Mouse (Mus musculus): Measurements from ENCODE around the gene Ltbp3. TPM values are rescaled to one million over a fixed set of nuclear protein-coding genes. Genes with fewer than 3 reads are reported as not detected.
"Not testable (repeated sequence)": the region's sequence is repeated elsewhere in the genome, so short reads cannot be mapped to it uniquely, and the experiment has no call there.

Ltbp3 gene
- total RNA-seq, 2 experiments from 2014 or later = 32.4 to 44.6 TPM

DNA sequence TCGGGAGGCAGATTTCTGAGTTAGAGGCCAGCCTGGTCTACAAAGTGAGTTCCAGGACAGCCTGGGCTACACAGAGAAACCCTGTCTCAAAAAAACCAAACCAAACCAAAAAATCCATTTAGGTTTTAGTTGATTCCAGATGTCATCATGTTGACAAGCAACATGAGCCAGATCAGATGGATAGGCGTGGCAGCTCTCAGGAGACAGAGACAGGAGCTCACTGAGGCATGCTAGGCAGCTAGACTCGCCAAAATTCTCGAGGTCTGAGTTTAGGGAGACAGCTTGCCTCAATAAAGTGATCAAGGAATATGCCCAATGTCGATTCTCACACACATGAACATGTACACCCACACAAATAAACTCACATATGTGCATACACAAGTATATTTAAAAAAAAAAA lies 48.4 kb downstream of the Ltbp3 start:
- Histone ChIP-seq H3K4me3 (no peak overlapping the region), H3K27ac (peak overlapping the region; percentile 88; the same call in 1 of the 2 replicates)
- intact Hi-C loops (cut with DNase I) = no loop called here
- no peak for DNase-seq
- TF ChIP-seq CTCF (IDR thresholded peaks at IDR 0.05) = no peak

DNA sequence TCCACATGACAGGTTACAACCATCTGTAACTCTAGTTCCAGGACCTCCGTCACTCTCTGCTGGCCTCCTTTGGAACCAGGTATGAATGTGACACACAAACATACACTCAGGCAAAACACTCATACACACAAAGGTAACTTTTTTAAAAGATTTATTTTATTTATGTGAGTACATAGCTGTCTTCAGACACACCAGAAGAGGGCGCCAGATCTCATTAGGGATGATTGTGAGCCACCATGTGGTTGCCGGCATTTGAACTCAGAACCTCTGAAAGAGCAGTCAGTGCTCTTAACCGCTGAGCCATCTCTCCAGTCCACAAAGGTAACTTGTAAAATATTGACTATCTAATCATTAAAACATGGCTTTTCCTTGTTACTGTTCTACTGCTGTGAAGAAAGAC lies 50.6 kb downstream of the Ltbp3 start:
- H3K4me3 ChIP-seq = no peak overlapping the region
- TF ChIP-seq CTCF (IDR thresholded peaks at IDR 0.05) = peak; percentile 36
- intact Hi-C loops (cut with DNase I) = no loop called here
- H3K27ac ChIP-seq = no peak overlapping the region
- no peak for DNase-seq

DNA sequence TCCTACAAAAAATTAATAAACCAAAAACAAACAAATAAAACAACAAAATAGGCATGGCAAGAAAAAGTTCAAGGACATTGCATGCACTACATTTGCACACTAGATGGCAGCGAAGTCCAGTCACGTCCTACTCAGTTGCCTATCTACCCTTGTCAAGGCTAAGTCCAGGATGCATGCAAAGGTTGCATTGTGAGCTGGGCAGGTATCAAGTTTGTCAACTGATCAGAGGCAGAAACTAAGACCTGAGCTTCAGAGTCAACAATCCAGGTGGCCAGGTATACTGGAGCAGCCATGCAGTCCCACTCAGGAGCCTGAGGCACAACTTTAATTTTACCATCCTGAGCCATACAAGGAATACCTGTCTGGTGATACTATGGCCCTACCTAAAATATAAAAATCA lies 52.4 kb downstream of the Ltbp3 start:
- Histone ChIP-seq H3K4me3 (peak overlapping the region; percentile 1; the same call in 1 of the 2 replicates), H3K27ac (peak overlapping the region; percentile 100)
- DNase-seq = peak; percentile 67
- peak; percentile 85 for TF ChIP-seq CTCF (IDR thresholded peaks at IDR 0.05)
- intact Hi-C loops (cut with DNase I) = loop anchor here (2.0 kb wide), 2 partner anchors 58 to 86 kb away; no protein-coding TSS in a partner anchor

DNA sequence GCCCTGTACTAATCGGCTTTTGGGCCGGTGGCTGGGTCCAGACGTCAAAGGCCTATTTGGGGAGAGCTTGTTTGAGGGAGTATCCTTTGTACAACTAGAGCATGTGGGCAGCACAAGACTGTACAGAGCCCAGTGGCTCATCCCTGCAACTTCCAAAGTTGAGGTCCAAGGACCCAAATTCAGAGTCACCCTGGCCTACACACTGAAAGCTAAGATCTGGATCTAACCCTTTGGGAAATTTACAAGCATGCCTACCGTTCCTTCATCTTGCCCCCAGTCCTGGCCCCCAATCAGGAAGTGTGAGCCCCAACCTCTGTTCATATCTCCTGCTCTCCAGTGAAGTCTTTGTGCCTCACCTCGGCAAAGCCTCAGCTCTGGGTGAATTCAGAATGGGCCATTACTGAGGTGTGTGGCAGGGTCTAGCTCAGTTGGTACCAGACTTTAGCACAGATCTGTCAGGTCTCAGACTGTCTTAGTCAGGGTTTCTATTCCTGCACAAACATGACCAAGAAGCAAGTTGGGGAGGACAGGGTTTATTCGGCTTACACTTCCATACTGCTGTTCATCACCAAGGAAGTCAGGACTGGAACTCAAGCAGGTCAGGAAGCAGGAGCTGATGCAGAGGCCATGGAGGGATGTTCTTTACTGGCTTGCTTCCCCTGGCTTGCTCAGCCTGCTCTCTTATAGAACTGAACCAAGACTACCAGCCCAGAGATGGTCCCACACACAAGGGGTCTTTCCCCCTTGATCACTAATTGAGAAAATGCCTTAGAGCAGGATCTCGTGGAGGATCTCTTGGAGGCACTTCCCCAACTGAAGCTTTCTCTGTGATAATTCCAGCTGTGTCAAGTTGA lies 53.4 kb downstream of the Ltbp3 start:
- Histone ChIP-seq H3K27ac (peak overlapping the region; percentile 100), H3K4me3 (peak overlapping the region; percentile 80; the same call in 1 of the 2 replicates)
- intact Hi-C loops (cut with DNase I) = loop anchor here (2.0 kb wide), 3 partner anchors 25 to 85 kb away; no protein-coding TSS in a partner anchor
- not testable (repeated sequence) for DNase-seq

DNA sequence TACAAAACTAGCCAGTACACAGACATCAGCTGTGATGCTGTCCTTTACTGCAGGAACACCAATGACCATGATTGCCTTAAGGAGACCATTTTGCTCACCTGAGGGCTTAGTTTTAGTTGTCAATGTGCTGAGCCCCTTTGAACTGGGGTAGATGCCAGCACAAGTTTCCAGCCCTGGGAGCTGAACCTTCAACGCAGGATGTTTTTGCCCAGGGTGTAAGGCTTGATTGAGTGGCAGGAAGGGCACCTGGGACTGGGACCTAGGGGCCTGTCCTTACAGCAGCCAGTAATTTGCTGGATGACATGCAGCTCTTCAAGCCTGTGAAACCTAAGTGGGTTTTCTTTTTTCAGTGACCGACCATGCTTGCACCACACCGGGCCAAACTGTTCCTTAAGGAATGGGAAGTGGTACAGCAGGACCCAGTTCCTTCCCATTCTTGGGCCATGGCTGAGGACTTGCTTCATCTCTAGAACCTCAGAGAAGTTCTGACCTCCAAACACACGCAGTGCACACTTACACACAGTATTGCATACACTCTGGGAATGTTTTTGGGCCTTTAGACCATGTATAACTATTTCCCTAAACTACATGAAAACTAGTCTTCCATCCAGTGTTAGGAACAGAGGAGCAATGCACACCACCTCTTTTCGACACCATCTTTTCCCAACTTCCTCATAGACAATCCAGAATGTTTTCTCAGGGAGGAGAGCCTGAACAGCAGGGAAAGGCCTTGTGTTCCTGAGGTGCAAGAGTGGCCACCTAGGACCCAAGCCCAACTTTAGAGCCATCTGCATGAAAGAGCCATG lies 54.3 kb downstream of the Ltbp3 start:
- Histone ChIP-seq H3K27ac (peak overlapping the region; percentile 100), H3K4me3 (peak overlapping the region; percentile 80)
- no peak for TF ChIP-seq CTCF (IDR thresholded peaks at IDR 0.05)
- intact Hi-C loops (cut with DNase I) = loop anchor here (2.0 kb wide), 1 partner anchor 24 kb away; no protein-coding TSS in a partner anchor
- DNase-seq = peak; percentile 52

DNA sequence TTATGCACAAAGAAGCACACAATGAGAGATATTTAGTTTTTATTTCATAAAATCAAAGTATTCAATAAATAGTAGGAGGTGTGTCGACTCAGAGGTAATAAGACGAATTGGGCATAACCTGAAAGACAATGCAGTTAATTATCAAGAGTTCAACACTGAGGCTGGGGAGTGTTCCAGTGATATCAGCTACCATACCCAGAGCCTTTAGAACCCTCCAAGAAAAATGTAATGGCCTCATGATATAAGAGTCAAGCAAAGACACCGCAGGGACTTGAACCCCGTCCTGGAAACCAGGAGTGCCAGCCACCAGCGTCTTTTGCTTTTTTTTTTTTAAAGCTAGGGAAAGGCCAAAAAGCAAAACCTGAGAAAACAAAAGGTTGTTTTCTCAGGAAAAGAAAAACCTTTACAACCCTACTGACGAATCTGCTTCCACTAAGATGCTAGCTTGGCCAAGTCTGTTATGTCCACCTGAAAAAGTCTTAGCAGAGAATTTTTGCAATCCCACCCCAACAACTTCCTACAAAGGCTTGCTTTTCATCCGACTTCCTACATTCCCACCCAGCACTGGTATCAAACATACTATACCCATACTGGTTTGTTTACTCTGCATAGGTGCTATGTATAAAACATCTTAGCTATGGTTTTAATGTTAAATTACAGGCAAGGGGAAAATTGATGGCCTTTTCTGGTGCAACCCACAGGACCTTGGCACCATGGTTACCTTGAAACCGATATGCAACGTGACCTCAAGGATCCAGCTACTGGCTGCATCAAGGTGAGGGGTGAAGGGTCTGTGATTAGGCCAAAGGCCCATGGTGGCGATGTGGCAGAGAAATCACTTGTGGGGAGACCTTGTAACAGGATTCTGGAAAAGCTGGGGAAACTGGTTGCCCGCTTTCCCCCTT lies 55.2 kb downstream of the Ltbp3 start:
- TF ChIP-seq CTCF (IDR thresholded peaks at IDR 0.05) = no peak
- DNase-seq = no peak
- intact Hi-C loops (cut with DNase I) = loop anchor here (2.0 kb wide), 1 partner anchor 23 kb away; no protein-coding TSS in a partner anchor
- H3K27ac ChIP-seq = peak overlapping the region; percentile 100
- peak overlapping the region; percentile 80 for H3K4me3 ChIP-seq

DNA sequence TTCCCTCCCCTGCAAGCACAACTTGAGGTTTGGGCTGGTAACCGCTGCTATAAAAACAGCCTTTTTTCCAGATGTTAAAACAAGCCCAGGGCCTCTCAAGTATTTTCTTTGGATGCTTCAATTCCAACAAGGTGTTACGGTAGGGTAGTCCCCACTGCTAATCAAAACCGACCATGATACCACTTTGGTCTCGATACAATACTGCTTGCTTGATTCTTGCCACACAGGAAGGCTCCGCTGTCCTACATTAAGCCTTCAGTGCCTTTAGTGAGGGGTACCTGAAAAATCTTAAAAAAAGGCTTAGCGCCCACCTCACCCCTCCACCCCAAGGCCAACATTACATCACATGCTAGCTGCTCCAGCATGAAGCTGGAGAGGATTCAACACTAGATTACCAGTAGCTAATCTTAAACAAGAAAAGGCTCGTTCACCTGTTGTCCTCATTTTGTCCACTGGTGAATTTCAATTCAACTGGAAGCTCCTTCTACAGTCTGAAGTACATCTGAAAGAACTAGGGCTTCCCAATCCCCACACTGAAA lies 55.9 kb downstream of the Ltbp3 start:
- no peak for TF ChIP-seq CTCF (IDR thresholded peaks at IDR 0.05)
- intact Hi-C loops (cut with DNase I) = no loop called here
- H3K27ac ChIP-seq = peak overlapping the region; percentile 100
- no peak for DNase-seq
- peak overlapping the region; percentile 80 for H3K4me3 ChIP-seq

DNA sequence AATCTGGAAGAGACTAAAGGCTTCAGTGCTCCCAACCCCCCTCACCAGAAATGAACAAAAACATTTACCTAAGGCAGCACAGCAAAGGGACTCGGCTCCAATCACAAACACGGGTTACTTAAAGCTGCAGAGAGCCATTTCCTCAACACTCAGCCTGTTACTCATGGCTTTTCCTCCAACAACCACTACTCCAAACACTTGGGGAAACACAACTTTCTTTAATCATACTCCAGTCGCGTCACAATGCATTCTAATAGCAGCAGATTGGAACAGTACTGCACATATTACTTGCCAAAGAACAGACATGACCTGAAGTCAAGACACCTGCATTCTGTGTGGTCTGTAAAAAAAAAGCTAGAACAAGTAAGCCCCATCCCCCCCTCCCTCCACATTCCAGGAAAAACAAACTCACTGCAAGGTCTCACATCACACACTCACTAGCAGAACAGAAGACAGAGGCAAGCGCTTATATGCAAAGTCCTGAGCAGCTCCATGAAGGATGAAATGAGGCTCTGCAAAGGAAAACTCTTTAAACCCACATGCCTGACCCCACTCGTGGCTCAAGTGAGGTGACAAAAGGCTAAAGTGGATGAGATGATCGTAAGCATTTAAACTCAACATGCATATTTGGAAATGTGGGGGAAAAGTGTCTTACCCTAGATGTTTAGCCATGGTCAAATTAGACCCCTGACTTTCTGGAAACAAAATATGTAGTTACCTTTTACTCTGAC lies 56.8 kb downstream of the Ltbp3 start:
- intact Hi-C loops (cut with DNase I) = no loop called here
- Histone ChIP-seq H3K4me3 (peak overlapping the region; percentile 80), H3K27ac (peak overlapping the region; percentile 100)
- TF ChIP-seq CTCF (IDR thresholded peaks at IDR 0.05) = no peak
- DNase-seq = no peak

DNA sequence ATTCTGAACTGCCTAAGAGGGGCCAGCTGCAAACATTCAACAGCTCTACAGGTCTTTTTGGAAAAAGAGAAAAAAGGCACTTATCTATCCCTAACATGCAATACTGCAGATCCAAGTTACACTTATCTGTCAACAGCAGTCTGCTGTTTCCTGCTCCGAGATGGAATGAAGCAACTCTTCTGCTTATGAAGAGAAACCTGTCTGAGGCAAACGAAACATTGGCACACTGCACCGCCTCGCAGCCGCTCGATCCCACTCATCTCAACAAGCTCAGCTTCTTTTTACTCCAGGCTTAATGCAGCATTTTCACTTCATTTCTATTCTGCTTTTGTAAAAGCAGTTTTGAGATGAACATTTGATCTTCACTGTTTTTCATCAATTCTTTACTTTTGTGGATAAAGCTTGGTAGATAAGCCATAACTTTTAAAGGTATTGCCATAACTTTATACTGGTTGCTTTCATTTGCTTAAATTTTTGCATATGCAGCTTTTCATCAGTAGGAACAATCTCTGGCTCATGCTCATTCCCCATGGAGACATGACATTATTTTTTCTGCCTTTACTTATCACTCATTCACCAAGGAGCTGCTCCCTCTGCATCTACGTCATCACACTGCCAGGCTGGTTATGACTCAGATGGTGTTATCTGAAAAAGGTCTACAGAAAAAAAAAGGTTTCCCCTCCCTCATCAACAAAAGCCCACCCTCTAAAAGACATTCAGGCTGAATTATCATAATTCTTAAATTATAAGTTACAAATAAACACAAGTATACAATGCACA lies 58.2 kb downstream of the Ltbp3 start:
- H3K27ac ChIP-seq = peak overlapping the region; percentile 100
- intact Hi-C loops (cut with DNase I) = no loop called here
- DNase-seq = no peak
- peak overlapping the region; percentile 80 for H3K4me3 ChIP-seq
- TF ChIP-seq CTCF (IDR thresholded peaks at IDR 0.05) = no peak

DNA sequence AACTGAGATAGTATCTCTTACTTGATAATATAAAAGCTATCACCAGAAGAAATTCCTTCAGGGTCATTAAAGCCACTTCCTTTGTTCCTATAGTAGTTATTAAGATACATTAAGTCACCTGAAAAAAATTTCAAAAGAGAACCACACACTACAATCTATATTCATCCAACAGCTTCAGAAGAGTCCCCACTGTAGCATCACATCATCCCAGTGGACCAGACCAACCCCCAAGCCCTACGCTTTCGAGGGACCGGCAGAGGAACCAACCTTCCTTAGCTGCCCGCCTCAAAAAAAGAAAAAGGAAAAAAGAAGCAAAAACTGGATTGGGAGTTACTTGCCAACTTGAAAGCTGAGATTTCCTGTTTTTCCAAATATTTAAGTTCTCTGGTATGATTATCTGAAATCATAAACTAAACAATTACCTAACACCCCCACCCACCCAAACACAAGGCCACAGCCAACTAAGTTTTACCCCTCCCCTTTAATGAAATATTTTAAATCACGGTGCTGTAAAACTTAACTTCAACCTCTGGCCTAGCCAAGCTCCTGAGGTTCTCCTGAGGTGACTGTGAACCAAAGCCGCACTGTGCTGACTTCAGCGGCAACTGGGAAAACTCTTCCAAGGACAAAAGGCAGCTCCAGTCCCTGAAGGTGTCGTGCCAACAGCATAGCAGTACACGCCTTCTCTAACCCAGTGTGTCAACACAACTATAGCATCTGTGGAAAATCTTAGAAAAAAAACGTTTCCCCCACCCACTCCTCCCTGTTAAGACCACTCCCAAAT lies 59.1 kb downstream of the Ltbp3 start:
- intact Hi-C loops (cut with DNase I) = no loop called here
- DNase-seq = peak; percentile 62
- TF ChIP-seq CTCF (IDR thresholded peaks at IDR 0.05) = no peak
- Histone ChIP-seq H3K27ac (peak overlapping the region; percentile 100), H3K4me3 (peak overlapping the region; percentile 80)
